Mouse (Mus musculus) testis, adult 2 months (tissue): ENCODE data around the gene Ddx39.

Experiments used
- CTCF ChIP-seq: fragments of 200-500 bp; IDR thresholded peaks from 2 replicates; pipeline ENCODE4 v1.5.1; 2012; ENCODE audit warnings: low read depth, mild to moderate bottlenecking, inconsistent platforms, low read length, moderate library complexity; ENCODE audit not compliant: control insufficient read depth, insufficient read depth, insufficient replicate concordance
- POLR2A ChIP-seq: fragments of 200-500 bp; IDR thresholded peaks from 2 replicates; pipeline ENCODE4 v1.6.1; 2012; ENCODE audit warnings: low read depth, mild to moderate bottlenecking, inconsistent platforms, low read length, moderate library complexity; ENCODE audit not compliant: control insufficient read depth

DNA sequence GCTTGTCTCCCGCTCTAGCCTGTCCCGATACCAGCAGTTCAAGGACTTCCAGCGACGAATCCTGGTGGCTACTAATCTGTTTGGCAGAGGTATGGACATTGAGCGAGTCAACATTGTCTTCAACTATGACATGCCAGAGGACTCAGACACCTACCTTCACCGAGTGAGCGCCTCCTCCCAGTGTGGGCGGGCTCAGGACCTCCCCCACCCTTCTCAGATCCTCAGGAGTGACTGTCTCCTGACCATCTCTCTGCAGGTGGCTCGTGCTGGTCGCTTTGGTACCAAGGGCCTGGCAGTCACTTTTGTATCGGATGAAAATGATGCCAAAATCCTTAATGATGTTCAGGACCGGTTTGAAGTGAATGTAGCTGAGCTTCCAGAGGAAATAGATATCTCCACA is 7.7 kb downstream of the Ddx39 start:
- no peak for TF ChIP-seq CTCF
- no peak for TF ChIP-seq POLR2A
